Mouse (Mus musculus) erythroblast, embryonic 14.5 days (primary cell): Measurements from ENCODE around the gene Arrdc2. TPM values are rescaled to one million over a fixed set of nuclear protein-coding genes. Genes with fewer than 3 reads are reported as not detected.

ENCODE experiments used
- H3K27me3 ChIP-seq: 2 replicates; pipeline ENCODE4 v1.6.1; 2012; ENCODE audit warnings: inconsistent platforms; ENCODE audit not compliant: control insufficient read depth
- H3K36me3 ChIP-seq: 2 replicates; pipeline ENCODE4 v1.6.1; 2012; ENCODE audit warnings: mild to moderate bottlenecking, inconsistent platforms; ENCODE audit not compliant: control insufficient read depth
- H3K4me1 ChIP-seq: 2 replicates; pipeline ENCODE4 v1.6.1; 2012; ENCODE audit warnings: inconsistent platforms; ENCODE audit not compliant: control insufficient read depth
- H3K4me3 ChIP-seq: replicated peaks from 2 replicates; pipeline ENCODE3; 2012; ENCODE audit warnings: moderate library complexity, mild to moderate bottlenecking, inconsistent platforms
- H3K9me3 ChIP-seq: 2 replicates; pipeline ENCODE4 v1.6.1; 2012; ENCODE audit warnings: low read length, inconsistent platforms, mixed read lengths; ENCODE audit not compliant: control insufficient read depth
- GATA1 ChIP-seq: IDR thresholded peaks from 2 replicates; pipeline ENCODE4 v1.6.1; 2012; ENCODE audit warnings: low read length, inconsistent platforms, mixed read lengths
- TAL1 ChIP-seq: IDR thresholded peaks from 3 replicates; pipeline ENCODE4 v1.6.1; 2012; ENCODE audit warnings: low read length, inconsistent platforms, mixed read lengths
- polyA plus RNA-seq: library from polyadenylated mRNA; stranded (reverse); fragments of >175 nt; gene quantifications from 2 replicates; pipeline ENCODE4 v1.2.3, GENCODE M21; 2012

Arrdc2 gene
- polyA plus RNA-seq, 1 experiment: 50.4 TPM

GRCm38 (mm10) chr8:70796403-70797080 lies 43.0 kb downstream of the Arrdc2 start:
- Histone ChIP-seq H3K27me3 (peaks cover 78% of the 10 kb centered on the region), H3K4me1 (peaks cover 63% of the 10 kb centered on the region), H3K4me3 (peak overlapping the region; percentile 68), H3K9me3 (peaks cover 7% of the 10 kb centered on the region), H3K36me3 (no peaks in the 10 kb centered on the region)
- TF ChIP-seq GATA1 (no peak), TAL1 (no peak)

GRCm38 (mm10) chr8:70795370-70795769 lies 44.1 kb downstream of the Arrdc2 start:
- Histone ChIP-seq H3K9me3 (peaks cover 7% of the 10 kb centered on the region), H3K36me3 (no peaks in the 10 kb centered on the region), H3K27me3 (peaks cover 69% of the 10 kb centered on the region), H3K4me1 (peaks cover 75% of the 10 kb centered on the region), H3K4me3 (no peak overlapping the region)
- TF ChIP-seq TAL1 (no peak), GATA1 (no peak)

- H3K27me3 ChIP-seq: peaks cover 57% of the 10 kb centered on the region
These were observed 45.3 kb downstream of the Arrdc2 start for GRCm38 (mm10) chr8:70794215-70794614.

GRCm38 (mm10) chr8:70792700-70793099 lies 46.8 kb downstream of the Arrdc2 start:
- H3K36me3 ChIP-seq: peaks cover 23% of the 10 kb centered on the region
- H3K4me1 ChIP-seq: peaks cover 87% of the 10 kb centered on the region

More at GRCm38 (mm10) chr8:70794215-70794614, 45.3 kb downstream of the Arrdc2 start:
- Histone ChIP-seq H3K4me1 (peaks cover 81% of the 10 kb centered on the region), H3K4me3 (no peak overlapping the region), H3K9me3 (peaks cover 7% of the 10 kb centered on the region), H3K36me3 (peaks cover 7% of the 10 kb centered on the region)
- TF ChIP-seq GATA1: no peak
- TF ChIP-seq TAL1: no peak

GRCm38 (mm10) chr8:70791975-70792691 lies 47.4 kb downstream of the Arrdc2 start:
- Histone ChIP-seq H3K27me3 (peaks cover 36% of the 10 kb centered on the region), H3K4me1 (peaks cover 86% of the 10 kb centered on the region), H3K36me3 (peaks cover 28% of the 10 kb centered on the region), H3K9me3 (peaks cover 7% of the 10 kb centered on the region), H3K4me3 (peak overlapping the region; percentile 72)
- TF ChIP-seq GATA1 (no peak), TAL1 (no peak)

More at GRCm38 (mm10) chr8:70792700-70793099, 46.8 kb downstream of the Arrdc2 start:
- peak overlapping the region; percentile 72 for H3K4me3 ChIP-seq
- peaks cover 7% of the 10 kb centered on the region for H3K9me3 ChIP-seq
- TF ChIP-seq TAL1 (no peak), GATA1 (no peak)
- peaks cover 42% of the 10 kb centered on the region for H3K27me3 ChIP-seq

GRCm38 (mm10) chr8:70791294-70791701 lies 48.2 kb downstream of the Arrdc2 start:
- Histone ChIP-seq H3K4me3 (peak overlapping the region; percentile 72), H3K9me3 (peaks cover 7% of the 10 kb centered on the region), H3K36me3 (peaks cover 37% of the 10 kb centered on the region), H3K4me1 (peaks cover 82% of the 10 kb centered on the region), H3K27me3 (peaks cover 28% of the 10 kb centered on the region)
- no peak for TF ChIP-seq GATA1
- TF ChIP-seq TAL1: no peak

GRCm38 (mm10) chr8:70790846-70791245 lies 48.7 kb downstream of the Arrdc2 start:
- Histone ChIP-seq H3K4me3 (peak overlapping the region; percentile 72), H3K36me3 (peaks cover 41% of the 10 kb centered on the region), H3K9me3 (peaks cover 7% of the 10 kb centered on the region), H3K27me3 (peaks cover 24% of the 10 kb centered on the region), H3K4me1 (peaks cover 82% of the 10 kb centered on the region)
- no peak for TF ChIP-seq TAL1

GRCm38 (mm10) chr8:70789046-70789445 lies 50.5 kb downstream of the Arrdc2 start:
- Histone ChIP-seq H3K27me3 (peaks cover 9% of the 10 kb centered on the region), H3K4me3 (no peak overlapping the region), H3K9me3 (peaks cover 7% of the 10 kb centered on the region), H3K4me1 (peaks cover 75% of the 10 kb centered on the region), H3K36me3 (peaks cover 59% of the 10 kb centered on the region)
- TF ChIP-seq GATA1: no peak
- no peak for TF ChIP-seq TAL1

- Histone ChIP-seq H3K4me1 (peaks cover 65% of the 10 kb centered on the region), H3K36me3 (peaks cover 69% of the 10 kb centered on the region), H3K27me3 (peaks cover 3% of the 10 kb centered on the region; the same call in 1 of the 2 replicates), H3K4me3 (no peak overlapping the region), H3K9me3 (peaks cover 7% of the 10 kb centered on the region)
- TF ChIP-seq GATA1 (no peak), TAL1 (no peak)
These were observed 51.4 kb downstream of the Arrdc2 start for GRCm38 (mm10) chr8:70787941-70788667.
